Mouse (Mus musculus): Measurements from ENCODE around the gene Rad9a. TPM values are rescaled to one million over a fixed set of nuclear protein-coding genes. Genes with fewer than 3 reads are reported as not detected.
"Not testable (repeated sequence)": the region's sequence is repeated elsewhere in the genome, so short reads cannot be mapped to it uniquely, and the experiment has no call there.

The Rad9a gene
- 33.3 and 33.5 TPM in 2 replicates for polyA plus RNA-seq (2014; fragmentation: Nextera tagmentation; extraction: Ambion mirVana)

DNA sequence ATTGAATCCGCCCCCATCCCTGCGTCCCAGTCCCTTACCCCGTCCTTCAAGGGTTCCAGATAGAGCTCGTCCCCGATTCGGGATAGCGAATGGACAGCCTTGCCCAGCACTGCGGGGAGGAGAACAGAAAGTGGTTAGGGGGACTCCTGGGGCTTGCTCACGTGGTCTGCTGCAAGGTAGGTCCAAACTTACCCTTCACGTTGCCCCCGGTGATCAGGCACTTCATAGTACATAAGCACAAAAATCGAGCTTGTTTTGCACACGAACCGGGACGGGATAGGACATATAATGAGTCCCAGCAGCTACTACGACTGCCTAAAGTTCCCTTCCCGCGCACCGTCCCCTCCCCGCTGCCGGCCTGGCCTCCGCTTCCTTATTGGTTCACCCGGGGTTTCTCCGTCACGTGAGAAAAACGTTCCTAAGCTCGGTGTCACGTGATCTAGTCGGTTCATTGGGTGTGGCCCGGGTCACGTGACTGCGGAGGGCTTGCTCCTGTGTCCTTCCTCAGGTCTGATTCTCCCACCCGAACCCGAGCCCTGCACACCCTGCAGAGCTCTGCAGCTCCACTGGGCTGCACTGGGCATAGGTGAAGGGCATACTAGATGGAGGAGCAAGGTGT, at the start of gene Rad9a:
Gene Rad9a (minus strand): TSS at position 372 of the 619 bp plus-strand sequence.
- no peaks in the 10 kb centered on the region for H3K27me3 ChIP-seq (ENCODE audit: control insufficient read depth, insufficient read depth, low read length)
- peaks cover 19% of the 10 kb centered on the region; the same call in 1 of the 2 replicates for H3K4me1 ChIP-seq (ENCODE audit: control insufficient read depth, insufficient read depth, low read length)
- peak within 1 kb of the TSS; percentile 75 for H3K4me2 ChIP-seq (replicated peaks; ENCODE audit: low read depth, low read length)
- peak within 1 kb of the TSS; percentile 75 for H3K4me3 ChIP-seq (ENCODE audit: low read depth, low read length)
- peak within 1 kb of the TSS; percentile 69 for H3K9ac ChIP-seq (replicated peaks; ENCODE audit: low read depth, low read length)
- peak; percentile 86 for ATAC-seq (ENCODE audit: insufficient number of reproducible peaks, insufficient read depth, low FRiP score, low read depth)
- no peaks in the 10 kb centered on the region for H3K9me3 ChIP-seq (ENCODE audit: control insufficient read depth, low read depth, low read length)
- WGBS: under 1% methylated on average over 34 of the region's 34 CpGs
- H3K36me3 ChIP-seq (ENCODE audit: control insufficient read depth, insufficient read depth, low read length): peaks cover 31% of the 10 kb centered on the region
- H3K27ac ChIP-seq (ENCODE audit: low read length): peak within 1 kb of the TSS; percentile 69

DNA sequence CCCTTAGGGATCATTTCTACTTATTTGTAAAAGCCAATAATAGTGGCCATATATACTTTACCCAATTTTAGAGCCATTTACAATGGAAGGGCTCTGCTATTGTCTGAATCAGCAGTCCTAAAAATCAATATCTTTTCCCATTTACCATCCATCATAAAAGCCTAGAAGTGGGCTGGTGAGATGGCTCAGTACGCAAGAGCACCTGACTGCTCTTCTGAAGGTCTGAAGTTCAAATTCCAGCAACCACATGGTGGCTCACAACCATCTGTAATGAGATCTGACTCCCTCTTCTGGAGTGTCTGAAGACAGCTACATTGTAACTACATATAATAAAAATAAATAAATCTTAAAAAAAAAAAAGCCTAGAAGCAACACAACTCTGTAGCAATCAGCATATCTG, 47.2 kb upstream of the Rad9a start:
- H3K9ac ChIP-seq (replicated peaks; ENCODE audit: low read depth, low read length); ATAC-seq (ENCODE audit: insufficient number of reproducible peaks, insufficient read depth, low FRiP score, low read depth); H3K27me3 ChIP-seq (ENCODE audit: control insufficient read depth, insufficient read depth, low read length); H3K36me3 ChIP-seq (ENCODE audit: control insufficient read depth, insufficient read depth, low read length); H3K4me1 ChIP-seq (ENCODE audit: control insufficient read depth, insufficient read depth, low read length); H3K27ac ChIP-seq (ENCODE audit: low read length); H3K4me3 ChIP-seq (ENCODE audit: low read depth, low read length); H3K4me2 ChIP-seq (replicated peaks; ENCODE audit: low read depth, low read length); H3K9me3 ChIP-seq (ENCODE audit: control insufficient read depth, low read depth, low read length): not testable (repeated sequence)
- WGBS: 33% methylated on average over 1 of the region's 1 CpGs

DNA sequence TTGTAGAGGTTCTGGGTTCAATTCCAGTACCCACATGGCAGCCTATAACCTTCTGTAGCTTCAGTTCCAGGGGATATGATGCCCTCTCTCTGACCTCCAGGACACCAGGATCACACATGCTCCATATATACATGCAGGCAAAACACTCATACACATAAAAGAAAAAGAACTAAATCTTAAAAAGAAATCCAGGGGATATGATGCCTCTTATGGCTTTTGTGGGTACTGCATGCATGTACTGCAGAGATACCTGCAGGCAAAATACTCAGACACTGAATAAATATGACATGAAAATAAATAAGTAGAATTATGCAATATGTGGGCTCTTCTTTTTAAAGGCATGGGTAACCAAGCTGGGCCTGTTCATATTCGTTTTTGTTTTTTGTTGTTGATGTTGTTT, 45.5 kb upstream of the Rad9a start:
- H3K9me3 ChIP-seq (ENCODE audit: control insufficient read depth, low read depth, low read length): no peaks in the 10 kb centered on the region
- H3K27me3 ChIP-seq (ENCODE audit: control insufficient read depth, insufficient read depth, low read length): no peaks in the 10 kb centered on the region
- no peaks in the 10 kb centered on the region for H3K4me1 ChIP-seq (ENCODE audit: control insufficient read depth, insufficient read depth, low read length)
- H3K36me3 ChIP-seq (ENCODE audit: control insufficient read depth, insufficient read depth, low read length): no peaks in the 10 kb centered on the region
- no peak overlapping the region for H3K9ac ChIP-seq (replicated peaks; ENCODE audit: low read depth, low read length)
- H3K4me2 ChIP-seq (replicated peaks; ENCODE audit: low read depth, low read length): no peak overlapping the region
- no peak overlapping the region for H3K4me3 ChIP-seq (ENCODE audit: low read depth, low read length)
- H3K27ac ChIP-seq (ENCODE audit: low read length): no peak overlapping the region
- ATAC-seq (ENCODE audit: insufficient number of reproducible peaks, insufficient read depth, low FRiP score, low read depth): no peak
- 60% methylated on average over 1 of the region's 1 CpGs for WGBS

DNA sequence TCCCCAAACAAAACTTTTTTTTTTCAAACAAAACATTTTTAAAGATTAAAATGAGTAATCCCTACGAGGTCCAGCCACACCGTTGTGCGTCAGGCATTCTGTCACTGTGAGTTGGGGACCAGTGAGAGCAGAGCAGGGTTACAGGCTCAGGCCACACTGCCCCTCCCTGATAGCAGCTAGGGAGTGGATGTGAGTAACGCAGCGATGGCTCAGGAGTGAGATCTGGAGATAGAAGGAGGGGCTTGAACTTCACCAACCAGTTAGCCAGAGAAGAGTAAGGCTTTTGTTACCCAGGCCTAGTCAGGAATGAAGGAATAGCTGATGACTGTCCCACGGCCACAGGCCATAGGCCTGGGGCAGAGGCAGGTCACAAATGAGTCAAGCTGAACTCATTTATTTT, 43.3 kb upstream of the Rad9a start:
- H3K4me3 ChIP-seq (ENCODE audit: low read depth, low read length): no peak overlapping the region
- H3K36me3 ChIP-seq (ENCODE audit: control insufficient read depth, insufficient read depth, low read length): no peaks in the 10 kb centered on the region
- H3K4me1 ChIP-seq (ENCODE audit: control insufficient read depth, insufficient read depth, low read length): no peaks in the 10 kb centered on the region
- H3K4me2 ChIP-seq (replicated peaks; ENCODE audit: low read depth, low read length): no peak overlapping the region
- WGBS: 81% methylated on average over 6 of the region's 6 CpGs
- no peak for ATAC-seq (ENCODE audit: insufficient number of reproducible peaks, insufficient read depth, low FRiP score, low read depth)
- no peak overlapping the region for H3K9ac ChIP-seq (replicated peaks; ENCODE audit: low read depth, low read length)
- H3K27me3 ChIP-seq (ENCODE audit: control insufficient read depth, insufficient read depth, low read length): no peaks in the 10 kb centered on the region
- H3K27ac ChIP-seq (ENCODE audit: low read length): no peak overlapping the region
- no peaks in the 10 kb centered on the region for H3K9me3 ChIP-seq (ENCODE audit: control insufficient read depth, low read depth, low read length)

DNA sequence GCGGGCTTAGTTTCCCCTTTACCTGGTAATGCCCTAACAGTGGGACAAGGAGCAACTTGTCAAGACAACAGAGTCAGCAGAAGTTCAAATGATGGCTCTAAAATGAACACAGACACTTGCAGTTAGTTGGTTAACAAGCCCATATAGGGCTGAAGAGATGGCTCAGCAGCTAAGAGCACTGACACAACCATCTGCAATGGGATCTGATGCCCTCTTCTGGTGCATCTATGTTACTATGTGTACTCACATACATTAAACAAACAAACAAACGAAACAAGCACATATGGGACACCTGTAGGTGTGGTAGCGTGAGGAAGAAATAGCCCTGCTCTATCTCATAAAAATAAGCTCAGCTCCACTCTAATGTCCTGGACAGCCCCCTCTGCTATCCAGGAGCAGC, 41.0 kb upstream of the Rad9a start:
- Histone ChIP-seq H3K27ac (ENCODE audit: low read length) (no peak overlapping the region), H3K9me3 (ENCODE audit: control insufficient read depth, low read depth, low read length) (no peaks in the 10 kb centered on the region), H3K27me3 (ENCODE audit: control insufficient read depth, insufficient read depth, low read length) (no peaks in the 10 kb centered on the region), H3K4me1 (ENCODE audit: control insufficient read depth, insufficient read depth, low read length) (no peaks in the 10 kb centered on the region), H3K4me2 (replicated peaks; ENCODE audit: low read depth, low read length) (no peak overlapping the region), H3K9ac (replicated peaks; ENCODE audit: low read depth, low read length) (no peak overlapping the region), H3K36me3 (ENCODE audit: control insufficient read depth, insufficient read depth, low read length) (no peaks in the 10 kb centered on the region), H3K4me3 (ENCODE audit: low read depth, low read length) (no peak overlapping the region)
- no peak for ATAC-seq (ENCODE audit: insufficient number of reproducible peaks, insufficient read depth, low FRiP score, low read depth)
- 59% methylated on average over 3 of the region's 3 CpGs for WGBS

DNA sequence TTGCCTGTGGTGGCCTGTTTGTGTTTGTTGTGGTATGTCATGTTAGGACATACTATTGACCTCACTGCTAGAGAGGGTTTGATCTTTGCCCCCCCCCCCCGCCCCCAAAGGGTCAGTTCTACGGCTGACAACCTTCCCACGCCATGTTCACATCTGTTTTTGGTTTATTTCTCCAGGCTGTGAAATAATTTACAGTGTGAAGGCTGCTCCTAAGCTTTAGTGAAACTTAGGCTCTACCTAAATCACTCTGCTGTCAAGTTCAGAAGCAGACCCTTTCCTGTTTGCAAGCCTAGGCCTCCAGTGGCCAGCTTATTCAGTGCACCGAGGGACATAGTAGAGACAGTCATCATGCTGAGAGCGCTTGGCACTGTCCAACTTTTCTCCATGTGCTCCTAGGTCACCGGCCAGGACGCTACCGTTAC, 38.8 kb upstream of the Rad9a start:
- no peak overlapping the region for H3K4me3 ChIP-seq (ENCODE audit: low read depth, low read length)
- no peaks in the 10 kb centered on the region for H3K4me1 ChIP-seq (ENCODE audit: control insufficient read depth, insufficient read depth, low read length)
- no peak overlapping the region for H3K9ac ChIP-seq (replicated peaks; ENCODE audit: low read depth, low read length)
- H3K9me3 ChIP-seq (ENCODE audit: control insufficient read depth, low read depth, low read length): no peaks in the 10 kb centered on the region
- H3K36me3 ChIP-seq (ENCODE audit: control insufficient read depth, insufficient read depth, low read length): no peaks in the 10 kb centered on the region
- no peaks in the 10 kb centered on the region for H3K27me3 ChIP-seq (ENCODE audit: control insufficient read depth, insufficient read depth, low read length)
- H3K4me2 ChIP-seq (replicated peaks; ENCODE audit: low read depth, low read length): no peak overlapping the region
- no peak overlapping the region for H3K27ac ChIP-seq (ENCODE audit: low read length)
- 51% methylated on average over 8 of the region's 8 CpGs for WGBS
- ATAC-seq (ENCODE audit: insufficient number of reproducible peaks, insufficient read depth, low FRiP score, low read depth): no peak

DNA sequence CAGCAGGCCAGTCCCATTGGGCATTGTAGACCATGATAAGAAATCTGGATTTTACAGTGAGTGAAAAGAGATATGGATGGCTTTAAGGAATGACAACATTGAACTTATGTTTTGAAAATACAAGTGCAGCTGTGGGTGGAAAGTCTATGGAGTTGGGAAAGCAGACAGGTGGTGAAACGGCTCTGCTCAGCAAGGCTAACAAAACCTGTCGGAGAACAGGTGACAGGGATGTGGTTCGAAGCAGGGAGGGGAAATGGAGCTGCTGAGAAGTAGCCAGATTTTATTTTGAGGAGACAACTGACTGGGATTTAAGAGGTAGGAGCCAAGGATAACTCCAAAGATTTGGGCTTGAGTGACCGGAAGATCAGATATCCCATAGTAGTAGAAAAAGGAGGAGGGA, 33.1 kb upstream of the Rad9a start:
- ATAC-seq (ENCODE audit: insufficient number of reproducible peaks, insufficient read depth, low FRiP score, low read depth): no peak
- Histone ChIP-seq H3K36me3 (ENCODE audit: control insufficient read depth, insufficient read depth, low read length) (no peaks in the 10 kb centered on the region), H3K27ac (ENCODE audit: low read length) (no peak overlapping the region), H3K4me2 (replicated peaks; ENCODE audit: low read depth, low read length) (no peak overlapping the region), H3K9me3 (ENCODE audit: control insufficient read depth, low read depth, low read length) (no peaks in the 10 kb centered on the region), H3K9ac (replicated peaks; ENCODE audit: low read depth, low read length) (no peak overlapping the region), H3K4me3 (ENCODE audit: low read depth, low read length) (no peak overlapping the region), H3K27me3 (ENCODE audit: control insufficient read depth, insufficient read depth, low read length) (no peaks in the 10 kb centered on the region), H3K4me1 (ENCODE audit: control insufficient read depth, insufficient read depth, low read length) (peaks cover 21% of the 10 kb centered on the region; the same call in 1 of the 2 replicates)
- WGBS: 75% methylated on average over 4 of the region's 4 CpGs

DNA sequence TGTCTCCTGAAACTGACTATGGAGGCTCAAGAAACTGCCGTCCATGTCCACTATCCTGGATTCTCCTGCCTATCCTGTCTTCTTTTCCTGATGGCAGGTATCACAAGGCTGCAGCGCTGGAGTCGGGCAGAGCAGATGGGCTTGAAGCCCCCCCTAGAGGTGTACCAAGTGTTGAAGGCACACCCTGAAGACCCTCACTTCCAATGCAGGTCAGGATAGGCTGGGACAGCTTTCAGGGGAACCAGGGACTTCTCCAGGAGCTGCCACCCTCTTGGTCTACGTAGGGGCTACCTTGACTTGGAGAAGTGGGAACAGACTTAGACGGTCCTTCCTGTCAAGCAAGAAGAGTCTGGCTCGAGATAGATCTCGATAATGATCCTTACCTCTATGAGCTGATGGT, 31.2 kb upstream of the Rad9a start:
- no peaks in the 10 kb centered on the region for H3K36me3 ChIP-seq (ENCODE audit: control insufficient read depth, insufficient read depth, low read length)
- peak overlapping the region; percentile 57 for H3K4me2 ChIP-seq (replicated peaks; ENCODE audit: low read depth, low read length)
- H3K9ac ChIP-seq (replicated peaks; ENCODE audit: low read depth, low read length): 0 out of 2 replicates have a peak overlapping the region, but pooled peaks have one; percentile 10
- no peak overlapping the region for H3K27ac ChIP-seq (ENCODE audit: low read length)
- no peaks in the 10 kb centered on the region for H3K27me3 ChIP-seq (ENCODE audit: control insufficient read depth, insufficient read depth, low read length)
- WGBS: 76% methylated on average over 7 of the region's 7 CpGs
- no peak for ATAC-seq (ENCODE audit: insufficient number of reproducible peaks, insufficient read depth, low FRiP score, low read depth)
- H3K4me3 ChIP-seq (ENCODE audit: low read depth, low read length): no peak overlapping the region
- H3K4me1 ChIP-seq (ENCODE audit: control insufficient read depth, insufficient read depth, low read length): peaks cover 24% of the 10 kb centered on the region; the same call in 1 of the 2 replicates
- H3K9me3 ChIP-seq (ENCODE audit: control insufficient read depth, low read depth, low read length): no peaks in the 10 kb centered on the region

DNA sequence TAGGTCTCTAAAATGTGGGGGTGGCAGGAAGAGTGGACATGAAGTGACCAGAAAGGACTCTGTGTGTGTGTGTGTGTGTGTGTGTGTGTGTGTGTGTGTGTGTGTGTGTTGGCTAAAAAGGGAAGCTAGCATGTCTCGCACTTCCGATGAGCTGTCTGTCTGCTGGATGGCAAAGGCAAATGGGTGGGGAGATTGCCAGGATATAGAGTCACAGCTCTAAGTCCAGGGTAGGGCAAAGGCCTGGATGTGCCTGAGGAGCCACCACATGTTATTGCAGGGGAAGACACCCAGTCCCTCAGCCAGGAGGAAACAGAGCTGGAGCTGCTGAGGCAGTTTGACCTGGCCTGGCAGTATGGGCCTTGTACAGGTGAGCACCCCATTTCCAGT, 30.7 kb upstream of the Rad9a start:
- Histone ChIP-seq H3K27ac (ENCODE audit: low read length) (peak overlapping the region; percentile 66; the same call in 1 of the 2 replicates), H3K9ac (replicated peaks; ENCODE audit: low read depth, low read length) (peak overlapping the region; percentile 37), H3K4me1 (ENCODE audit: control insufficient read depth, insufficient read depth, low read length) (peaks cover 24% of the 10 kb centered on the region; the same call in 1 of the 2 replicates), H3K36me3 (ENCODE audit: control insufficient read depth, insufficient read depth, low read length) (no peaks in the 10 kb centered on the region), H3K27me3 (ENCODE audit: control insufficient read depth, insufficient read depth, low read length) (no peaks in the 10 kb centered on the region), H3K9me3 (ENCODE audit: control insufficient read depth, low read depth, low read length) (no peaks in the 10 kb centered on the region), H3K4me3 (ENCODE audit: low read depth, low read length) (peak overlapping the region; percentile 41), H3K4me2 (replicated peaks; ENCODE audit: low read depth, low read length) (peak overlapping the region; percentile 57)
- WGBS: 33% methylated on average over 2 of the region's 2 CpGs
- no peak for ATAC-seq (ENCODE audit: insufficient number of reproducible peaks, insufficient read depth, low FRiP score, low read depth)

All from stomach, embryonic 14.5 days (tissue).